Mouse (Mus musculus): ENCODE measurements at regions not wholly inside any gene's neighbourhood (a gene's known extent, or its start where the extent isn't known, plus 50 kb on each side); places are given as distances from the start of the nearest gene placed in this dataset.

- no peak for DNase-seq (ENCODE audit: low read depth)
Observed at GRCm38 (mm10) chr3:60926024-60926547, 76.5 kb upstream of the P2ry1 start.

DNA sequence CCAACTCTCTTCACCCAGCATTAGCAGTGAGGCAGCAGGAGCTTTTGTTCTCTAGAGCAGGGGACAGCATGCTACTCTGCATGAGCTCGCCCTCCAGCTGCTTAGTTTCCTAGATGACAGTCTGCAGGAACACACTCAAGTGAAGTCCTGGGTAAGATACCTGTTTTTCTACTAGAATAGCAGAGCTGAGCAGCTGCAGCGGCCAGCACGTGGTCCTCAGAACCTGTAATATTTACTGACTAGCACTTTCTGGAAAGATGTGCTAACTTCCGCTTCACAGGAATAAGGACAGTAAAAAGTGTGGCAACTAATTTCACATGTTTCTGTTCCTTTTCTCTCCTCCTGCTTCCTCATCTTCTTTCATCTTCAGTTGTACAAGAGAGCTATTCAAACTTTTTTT lies 73.7 kb upstream of the P2ry1 start:
- DNase-seq (ENCODE audit: low read depth): no peak

- DNase-seq (ENCODE audit: low read depth): no peak
Observed at GRCm38 (mm10) chr3:60934492-60934891, 68.1 kb upstream of the P2ry1 start.

GRCm38 (mm10) chr3:60941451-60941850 lies 61.1 kb upstream of the P2ry1 start:
- DNase-seq (ENCODE audit: low read depth): no peak

DNA sequence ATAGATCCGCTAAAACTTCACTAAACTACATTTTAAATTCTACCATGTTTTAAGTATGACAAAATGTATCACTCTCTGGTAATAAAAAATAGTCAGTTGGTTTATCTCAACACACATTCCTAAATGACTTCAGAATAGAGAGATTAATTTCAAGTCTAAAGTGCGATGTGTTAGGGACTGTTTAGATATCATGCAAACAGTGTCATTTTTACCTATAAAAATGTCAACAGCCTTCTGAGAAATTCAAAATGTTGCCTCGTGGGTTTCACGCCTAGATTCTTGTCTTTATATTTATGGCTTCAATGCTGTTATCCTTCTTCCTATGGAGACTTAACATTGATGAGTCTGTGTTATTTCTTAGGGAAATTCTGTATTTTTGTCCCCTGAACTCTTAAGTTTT lies 53.7 kb upstream of the P2ry1 start:
- no peak for DNase-seq (ENCODE audit: low read depth)

Data from NIH3T3 (cell line).